Mouse (Mus musculus): Measurements from ENCODE around the gene Ctrb1.

Ctrb1 gene

DNA sequence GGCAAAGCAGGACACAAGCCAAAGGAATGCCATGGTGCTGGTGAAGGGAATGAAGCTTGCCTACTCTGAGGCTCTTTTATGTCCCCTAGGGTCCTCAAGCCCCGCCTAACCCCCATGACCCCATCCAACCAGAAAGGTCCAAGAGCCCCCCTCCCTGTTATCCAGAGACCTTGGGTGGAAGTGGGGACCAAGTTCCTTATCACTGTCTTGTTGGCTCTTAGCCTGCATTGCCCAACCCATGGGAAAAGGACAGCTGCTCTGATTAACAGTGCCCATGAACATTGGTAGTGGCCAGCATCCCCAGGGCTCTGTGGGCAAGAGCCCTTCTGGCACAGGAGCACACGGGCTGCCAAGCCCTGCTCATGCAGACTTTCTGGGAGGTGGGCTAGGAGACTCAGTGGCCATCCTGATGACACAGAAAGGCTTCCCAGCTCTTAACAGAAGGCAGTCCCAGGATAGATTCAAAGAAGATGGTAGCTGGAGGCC is at the start of gene Ctrb1:
Gene Ctrb1 (minus strand): TSS at position 51 of the 486 bp plus-strand sequence.
- no peak for DNase-seq (ENCODE audit: low spot score in 2 of 2)

GRCm38 (mm10) chr8:111740301-111740711 is 49.5 kb upstream of the Ctrb1 start:
- DNase-seq (ENCODE audit: low spot score in 2 of 2) = peak in 1 of 2 experiments; percentile 6

- peak in 1 of 2 experiments; percentile 4 for DNase-seq (ENCODE audit: low spot score in 2 of 2)
Measured at GRCm38 (mm10) chr8:111739604-111740003, 48.8 kb upstream of the Ctrb1 start.

- no peak for DNase-seq (ENCODE audit: low spot score in 2 of 2)
Measured at GRCm38 (mm10) chr8:111738867-111739266, 48.1 kb upstream of the Ctrb1 start.

DNA sequence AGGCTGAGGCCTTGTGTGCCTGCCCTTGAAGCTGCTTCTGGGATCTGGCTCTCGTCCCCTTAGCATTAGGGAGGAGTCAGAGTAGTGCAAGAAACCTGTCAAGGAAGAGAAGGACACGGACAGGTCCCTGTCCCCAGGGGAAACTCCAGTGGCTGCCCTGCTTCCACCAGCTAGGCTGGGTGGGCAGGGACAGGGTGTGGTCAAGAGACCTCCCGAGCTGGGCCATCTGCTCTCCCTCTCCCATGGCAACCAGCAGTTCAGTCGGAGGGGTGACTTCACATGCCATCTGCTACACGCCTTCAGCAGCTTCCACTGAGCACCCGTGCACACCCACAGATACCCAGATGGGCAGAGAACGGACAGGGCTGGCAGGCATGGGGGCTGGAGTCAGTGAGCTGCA is 45.5 kb upstream of the Ctrb1 start:
- DNase-seq (ENCODE audit: low spot score in 2 of 2) = peak in 1 of 2 experiments; percentile 6

GRCm38 (mm10) chr8:111735791-111736190 is 45.0 kb upstream of the Ctrb1 start:
- DNase-seq (ENCODE audit: low spot score in 2 of 2) = peak in 1 of 2 experiments; percentile 1

DNA sequence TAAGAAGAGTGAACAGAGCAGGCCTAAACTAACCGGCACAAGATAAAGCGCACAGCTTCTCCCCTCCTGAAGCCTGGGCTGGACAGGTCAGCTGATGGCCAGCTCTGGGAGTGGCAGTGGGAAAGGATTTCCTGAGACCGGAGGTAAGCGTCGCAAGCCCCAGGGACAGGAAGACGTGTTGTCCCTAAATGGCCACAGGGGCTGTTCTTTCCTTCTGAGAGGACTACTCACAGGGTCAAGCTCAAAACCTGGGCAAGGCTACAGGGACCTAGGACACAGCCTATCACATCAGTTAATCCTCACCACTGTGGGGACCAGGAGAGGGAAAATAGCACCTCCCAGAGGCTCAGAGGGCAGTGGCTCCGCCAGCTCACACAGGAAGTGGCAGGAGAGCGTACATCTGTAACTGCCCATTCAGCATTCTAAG is 44.5 kb upstream of the Ctrb1 start:
- peak in 1 of 2 experiments; percentile 4 for DNase-seq (ENCODE audit: low spot score in 2 of 2)

GRCm38 (mm10) chr8:111734244-111734960 is 43.6 kb upstream of the Ctrb1 start:
- DNase-seq (ENCODE audit: low spot score in 2 of 2) = no peak

- no peak for DNase-seq (ENCODE audit: low spot score in 2 of 2)
Measured at GRCm38 (mm10) chr8:111733581-111734243, 42.9 kb upstream of the Ctrb1 start.

DNA sequence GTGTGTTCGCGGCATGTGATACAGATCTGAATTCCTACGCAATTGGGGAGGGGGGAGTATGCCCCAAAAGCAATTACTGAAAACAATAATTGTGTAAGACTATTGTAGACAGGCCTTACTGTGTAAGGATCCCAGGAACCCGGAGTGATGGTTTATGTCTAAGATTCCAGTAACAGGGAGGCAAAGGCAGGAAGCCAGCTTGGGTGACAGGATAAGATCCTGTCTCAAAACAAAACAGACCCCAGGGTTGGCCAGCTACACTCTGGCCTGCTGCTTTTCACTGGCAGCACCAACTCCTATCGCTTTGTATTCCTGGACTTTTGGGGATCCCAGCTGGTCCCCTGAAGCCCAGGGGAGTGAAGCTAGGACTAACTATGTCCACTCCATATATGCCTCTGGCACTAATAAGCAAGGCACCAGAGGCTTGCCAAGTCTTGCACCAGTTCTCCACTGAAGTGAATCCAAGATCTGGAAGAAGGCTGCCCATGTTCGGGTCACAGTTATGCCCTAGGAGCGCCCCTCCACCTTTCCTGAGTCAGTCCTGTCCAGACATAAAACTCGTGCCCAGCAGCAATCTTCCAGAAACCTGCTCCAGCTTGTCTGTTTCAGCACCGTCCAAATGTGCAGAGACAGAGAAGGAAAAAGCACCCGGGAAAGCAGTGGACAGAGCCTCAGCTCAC is 41.7 kb upstream of the Ctrb1 start:
- no peak for DNase-seq (ENCODE audit: low spot score in 2 of 2)

GRCm38 (mm10) chr8:111732004-111732403 is 41.2 kb upstream of the Ctrb1 start:
- peak; percentile 70 to 77 for DNase-seq (ENCODE audit: low spot score in 2 of 2)

DNA sequence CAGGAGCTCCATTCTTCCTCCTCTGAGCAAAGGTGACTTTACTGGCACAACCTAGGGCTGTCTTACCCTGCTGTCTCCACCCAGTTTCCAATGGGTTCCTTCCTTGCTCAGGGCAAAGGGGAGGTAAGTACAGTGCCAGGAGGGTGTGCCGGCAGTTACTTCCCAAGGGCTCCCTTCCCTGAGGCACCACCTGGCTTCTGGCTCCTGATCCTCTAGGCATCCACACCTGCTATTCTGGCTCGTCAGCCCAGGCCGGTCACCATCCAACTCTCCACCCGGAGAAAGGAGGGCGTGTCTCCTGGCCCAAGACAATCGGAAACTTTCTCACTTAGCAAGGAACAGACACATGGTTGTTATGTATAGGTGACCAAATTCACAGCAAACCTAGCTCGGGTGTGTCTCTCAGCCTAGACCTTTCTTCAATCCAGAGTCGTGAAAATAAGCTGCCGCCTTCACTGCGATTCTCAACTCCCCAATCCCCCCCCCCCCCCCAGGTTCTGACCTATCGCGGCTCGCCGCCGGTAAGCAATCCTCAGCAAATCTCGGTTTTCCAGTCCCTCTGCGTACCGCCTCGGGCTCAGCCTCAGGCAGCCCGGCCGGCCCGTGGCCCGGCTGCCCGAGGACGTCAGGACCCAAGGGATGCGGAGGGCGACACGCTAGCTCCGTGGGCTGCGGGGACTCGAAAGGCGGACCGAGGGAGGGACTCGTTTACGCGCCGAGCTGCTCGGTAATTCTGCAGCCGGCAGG is 40.6 kb upstream of the Ctrb1 start:
- DNase-seq (ENCODE audit: low spot score in 2 of 2) = no peak

DNA sequence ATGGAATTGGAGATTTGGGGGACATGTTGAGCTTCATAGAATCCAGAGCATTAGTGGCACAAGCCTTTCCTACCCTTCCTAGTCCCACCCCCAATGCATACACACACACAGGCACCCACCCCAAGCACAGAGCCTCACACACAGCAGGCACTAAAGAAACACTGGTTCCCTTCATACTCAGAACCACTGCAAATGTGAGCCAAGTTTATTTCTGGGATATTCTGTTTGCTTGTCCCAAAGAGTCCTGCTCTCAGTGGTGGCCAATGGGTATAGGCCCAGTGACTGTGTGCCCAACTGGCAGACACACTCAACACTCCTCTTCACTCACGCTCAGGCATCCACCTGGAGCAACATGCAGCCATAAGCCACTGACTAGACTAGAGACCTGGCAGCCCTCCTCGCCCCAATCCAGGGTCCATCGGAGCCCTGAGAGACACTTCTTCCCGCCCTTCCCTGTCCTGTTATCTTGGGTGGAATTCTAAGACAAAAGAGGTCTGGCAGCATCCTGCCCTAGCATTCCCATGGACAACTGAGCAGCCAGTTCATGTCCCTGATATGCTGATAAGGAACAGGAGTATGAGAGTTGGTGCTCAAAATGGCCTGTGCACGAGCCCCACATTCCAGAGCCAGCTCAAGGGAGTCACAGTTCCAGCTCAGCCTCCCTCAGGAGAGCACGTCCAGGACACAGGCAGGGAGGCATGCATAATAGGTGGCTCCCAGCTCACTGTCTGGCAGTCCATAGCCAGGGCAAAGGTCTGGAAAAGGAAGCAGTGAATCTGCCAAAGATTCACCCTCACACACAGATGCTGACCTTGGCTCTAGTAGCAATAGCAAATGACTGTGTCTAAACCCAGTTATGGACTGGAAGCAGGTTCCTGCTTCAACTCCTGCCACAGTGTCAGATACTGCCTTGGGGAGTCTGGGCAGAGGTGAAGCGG is 38.7 kb upstream of the Ctrb1 start:
- DNase-seq (ENCODE audit: low spot score in 2 of 2) = no peak

DNA sequence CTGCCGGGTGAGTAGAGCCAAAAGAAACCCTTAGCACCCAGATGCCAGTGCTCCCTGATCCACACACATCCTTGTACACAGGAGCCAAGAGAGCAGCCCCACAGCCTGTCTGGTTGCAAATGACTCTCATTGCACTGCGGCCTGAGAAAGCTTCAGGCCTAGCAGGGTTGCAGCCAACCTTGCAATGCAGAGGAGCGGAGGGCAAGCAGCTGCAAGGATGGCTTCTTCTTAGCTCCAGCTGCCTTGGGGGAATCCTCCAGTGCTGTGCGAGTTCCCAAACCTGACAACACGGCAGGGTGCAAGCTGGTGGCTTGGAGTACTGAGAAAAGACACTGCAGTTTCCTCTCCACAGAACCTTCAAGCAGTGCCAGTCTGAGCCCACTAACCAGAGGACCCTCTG is 37.7 kb upstream of the Ctrb1 start:
- no peak for DNase-seq (ENCODE audit: low spot score in 2 of 2)

GRCm38 (mm10) chr8:111727553-111727952 is 36.7 kb upstream of the Ctrb1 start:
- DNase-seq (ENCODE audit: low spot score in 2 of 2) = no peak

GRCm38 (mm10) chr8:111726102-111726900 is 35.5 kb upstream of the Ctrb1 start:
- no peak for DNase-seq (ENCODE audit: low spot score in 2 of 2)

DNA sequence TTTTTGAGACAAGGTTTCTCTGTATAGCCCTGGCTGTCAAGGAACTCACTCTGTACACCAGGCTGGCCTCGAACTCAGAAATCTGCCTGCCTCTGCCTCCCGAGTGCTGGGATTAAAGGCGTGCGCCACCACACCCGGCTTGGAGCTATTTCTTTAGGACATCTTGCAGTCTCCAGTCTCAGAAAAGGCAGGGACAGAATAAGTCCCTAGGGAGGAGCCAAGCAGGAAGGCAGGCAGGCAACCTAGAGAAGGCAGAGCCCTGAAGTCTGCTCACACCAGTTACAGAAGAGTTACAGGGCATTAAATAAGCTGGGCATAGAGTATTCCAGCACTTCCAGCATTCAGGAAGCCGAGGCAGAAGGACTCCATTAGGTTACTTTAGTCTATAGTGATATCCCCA is 34.5 kb upstream of the Ctrb1 start:
- DNase-seq (ENCODE audit: low spot score in 2 of 2) = no peak

DNA sequence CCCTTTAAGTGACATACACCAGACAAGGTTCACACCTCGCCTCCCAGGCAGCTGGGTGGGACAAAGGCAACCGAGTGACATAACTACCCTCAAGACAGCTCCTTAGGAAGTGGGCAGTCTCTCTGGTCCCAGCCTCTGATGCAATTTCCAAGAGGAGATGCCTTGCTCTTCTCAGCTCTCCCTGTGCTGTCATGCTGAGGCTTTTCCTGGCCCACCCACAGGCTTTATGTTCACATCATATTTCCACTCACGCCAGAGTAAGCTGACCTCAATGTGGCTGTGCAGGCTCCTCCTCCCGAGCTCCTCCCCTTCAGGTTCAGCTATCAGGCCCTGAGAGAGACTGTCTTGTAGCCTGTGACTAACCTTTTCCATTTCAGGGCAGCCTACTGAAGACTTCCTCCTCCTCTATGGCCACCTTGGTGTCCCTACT is 29.3 kb upstream of the Ctrb1 start:
- no peak for DNase-seq (ENCODE audit: low spot score in 2 of 2)

DNA sequence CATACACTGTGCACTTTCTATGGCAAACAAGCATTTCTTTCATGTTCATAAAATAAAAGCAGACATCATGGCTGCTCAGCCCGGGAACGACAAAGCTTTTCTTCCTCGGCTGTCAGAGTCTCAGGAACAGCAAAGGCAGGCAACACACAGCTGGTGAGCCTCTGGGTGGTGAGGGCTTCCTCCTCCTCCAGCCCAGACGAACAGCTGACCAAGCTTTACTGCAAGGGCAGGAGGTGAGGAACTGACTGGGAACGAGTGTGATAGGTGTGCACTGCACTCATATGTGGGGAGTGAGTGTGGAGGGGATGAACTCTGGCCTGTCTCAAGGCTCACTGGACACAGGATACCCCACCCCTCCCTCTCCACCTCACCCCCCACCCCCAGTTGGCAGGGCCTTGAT is 28.1 kb upstream of the Ctrb1 start:
- no peak for DNase-seq (ENCODE audit: low spot score in 2 of 2)

GRCm38 (mm10) chr8:111717866-111718265 is 27.1 kb upstream of the Ctrb1 start:
- no peak for DNase-seq (ENCODE audit: low spot score in 2 of 2)

All from spleen, postnatal 14 days (tissue).